Mouse (Mus musculus): ENCODE measurements around the gene Ncoa7.

Ncoa7 gene

DNA sequence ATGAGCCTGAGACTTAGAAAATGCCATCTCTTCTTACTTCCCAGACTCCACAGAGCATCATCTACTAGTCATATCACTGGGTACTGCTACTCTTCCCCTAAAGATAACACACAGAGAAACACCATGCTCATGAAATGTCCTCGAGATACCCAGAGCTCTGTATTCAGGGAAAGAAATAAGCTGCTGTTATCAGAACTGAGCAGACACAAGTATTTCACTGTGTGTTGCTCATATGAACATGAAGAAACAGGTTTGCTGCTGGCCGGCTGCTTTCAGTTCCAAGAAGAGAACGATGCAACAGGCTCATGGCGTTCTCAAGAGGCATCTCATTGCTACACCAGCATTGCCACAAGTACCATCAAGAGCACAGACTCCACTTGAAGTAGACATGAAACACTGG lies 53.3 kb downstream of the Ncoa7 start:
- no peak for DNase-seq (ENCODE audit: low read depth, low spot score)

DNA sequence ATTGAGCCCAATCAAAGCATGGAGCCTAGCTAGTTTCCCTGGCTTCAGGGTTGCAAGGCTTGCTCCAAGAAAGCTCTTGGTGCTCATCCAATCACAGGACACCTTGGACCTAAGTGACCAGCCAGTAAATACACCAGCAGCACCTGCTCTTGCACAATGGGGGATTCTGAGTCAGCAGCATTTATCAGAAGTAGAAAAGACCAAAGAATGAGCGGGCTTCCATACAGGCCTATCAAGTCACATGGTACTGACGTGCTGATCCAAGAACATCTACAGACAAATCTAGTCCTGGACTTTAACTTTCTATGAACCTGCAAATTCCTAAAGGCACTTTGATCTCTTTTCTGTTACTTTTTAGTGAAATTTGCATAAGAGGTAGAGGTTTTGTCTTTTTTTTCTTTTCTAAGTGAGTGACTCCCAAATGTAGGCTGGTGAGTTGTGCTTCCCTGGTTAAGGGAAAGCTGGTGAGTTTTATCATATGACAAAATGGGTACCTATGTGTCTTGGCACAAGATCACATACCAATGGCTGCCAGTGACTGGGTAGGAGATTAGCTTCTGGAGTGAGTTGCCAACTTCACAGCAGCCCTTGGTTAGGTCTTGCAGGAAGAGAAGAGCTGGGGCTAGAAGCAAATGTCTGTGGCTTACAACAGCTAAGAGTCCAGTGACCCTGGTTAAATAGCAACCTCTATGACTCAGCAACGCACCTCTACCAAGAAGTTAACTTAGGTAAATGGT lies 57.7 kb downstream of the Ncoa7 start:
- DNase-seq (ENCODE audit: low read depth, low spot score): peak; percentile 29

DNA sequence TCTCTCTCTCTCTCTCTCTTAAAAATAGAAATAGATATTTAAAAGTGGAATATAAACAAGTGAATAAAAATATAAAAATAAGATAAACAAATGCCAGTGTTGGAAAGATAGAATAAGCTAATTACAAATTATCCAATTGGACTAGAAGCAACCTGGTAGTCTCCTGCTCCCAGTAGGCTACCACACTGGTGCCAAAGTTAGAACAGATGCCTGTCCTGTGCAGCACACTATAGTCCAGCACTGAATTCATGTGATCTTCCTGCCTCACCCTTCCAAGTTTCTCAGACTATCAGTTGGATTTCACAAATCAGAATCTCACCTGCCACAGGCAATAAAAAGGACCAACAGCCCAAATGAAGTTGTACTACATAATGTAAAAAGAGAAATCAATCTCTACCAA lies 59.9 kb downstream of the Ncoa7 start:
- no peak for DNase-seq (ENCODE audit: low read depth, low spot score)

DNA sequence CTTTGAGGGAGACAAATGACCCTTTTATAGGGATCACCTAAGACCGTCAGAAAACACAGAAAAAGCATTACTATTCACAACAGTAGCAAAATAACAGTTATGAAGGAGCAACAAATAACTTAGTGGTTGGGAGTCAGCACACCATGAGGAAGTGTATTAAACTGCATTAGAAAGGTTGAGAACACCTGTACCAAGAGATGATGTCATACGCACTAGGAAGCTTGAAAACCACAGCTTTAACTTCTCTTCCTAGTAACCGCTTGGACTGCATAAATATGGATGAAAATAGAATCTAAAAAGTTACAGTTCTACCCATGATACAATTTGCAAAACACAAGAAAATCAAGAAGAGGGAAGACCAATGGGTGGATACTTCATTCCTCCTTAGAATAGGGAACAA lies 64.7 kb downstream of the Ncoa7 start:
- DNase-seq (ENCODE audit: low read depth, low spot score): no peak

DNA sequence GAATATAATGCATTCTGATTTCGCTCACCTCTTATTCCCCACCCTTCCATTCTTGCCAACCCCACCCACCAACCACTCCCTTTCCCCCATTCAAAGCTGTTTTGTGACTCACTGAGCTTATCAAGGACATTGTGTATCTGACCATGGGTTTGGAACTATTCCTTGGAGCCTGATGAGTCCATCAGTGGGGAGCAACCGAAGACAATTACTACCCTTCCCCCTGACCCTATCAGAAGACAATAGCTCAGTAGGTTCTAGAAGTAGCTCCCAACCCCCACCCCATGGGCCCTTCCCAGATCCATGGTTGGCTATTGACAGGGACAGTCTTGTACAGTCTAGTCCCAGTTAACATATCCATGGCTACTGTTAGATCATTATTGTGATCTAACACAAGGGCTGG lies 65.8 kb downstream of the Ncoa7 start:
- peak; percentile 99 for DNase-seq (ENCODE audit: low read depth, low spot score)

DNA sequence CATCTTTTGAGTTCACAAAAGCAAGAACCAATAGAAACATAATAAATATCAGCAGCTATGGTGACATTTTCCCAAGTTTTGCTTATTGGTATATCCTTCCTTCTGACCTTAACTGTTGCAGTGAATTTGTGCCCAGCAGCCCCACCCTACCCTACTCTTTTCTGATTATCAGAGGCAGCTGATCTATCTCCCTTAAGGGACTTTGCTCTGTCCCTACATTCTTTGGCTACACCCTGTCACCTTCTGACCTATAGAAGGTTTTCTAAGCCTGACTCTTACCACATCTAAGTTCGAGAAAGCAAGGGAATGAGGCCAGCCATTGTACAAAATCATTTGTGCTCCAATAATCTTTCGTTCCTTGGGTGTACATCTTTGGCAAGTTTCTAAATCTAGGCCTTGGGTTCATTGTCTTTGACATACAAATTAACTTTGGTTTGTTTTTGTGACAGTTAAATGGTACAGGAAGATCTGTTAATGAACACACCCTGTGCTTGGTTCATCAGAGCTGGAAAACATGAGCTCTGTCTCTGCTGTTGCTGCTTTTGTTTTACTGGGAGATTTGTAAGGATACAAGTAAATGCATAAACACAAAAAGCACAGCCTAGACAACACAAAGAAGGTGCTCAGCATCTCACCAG lies 69.9 kb downstream of the Ncoa7 start:
- peak; percentile 72 for DNase-seq (ENCODE audit: low read depth, low spot score)

DNA sequence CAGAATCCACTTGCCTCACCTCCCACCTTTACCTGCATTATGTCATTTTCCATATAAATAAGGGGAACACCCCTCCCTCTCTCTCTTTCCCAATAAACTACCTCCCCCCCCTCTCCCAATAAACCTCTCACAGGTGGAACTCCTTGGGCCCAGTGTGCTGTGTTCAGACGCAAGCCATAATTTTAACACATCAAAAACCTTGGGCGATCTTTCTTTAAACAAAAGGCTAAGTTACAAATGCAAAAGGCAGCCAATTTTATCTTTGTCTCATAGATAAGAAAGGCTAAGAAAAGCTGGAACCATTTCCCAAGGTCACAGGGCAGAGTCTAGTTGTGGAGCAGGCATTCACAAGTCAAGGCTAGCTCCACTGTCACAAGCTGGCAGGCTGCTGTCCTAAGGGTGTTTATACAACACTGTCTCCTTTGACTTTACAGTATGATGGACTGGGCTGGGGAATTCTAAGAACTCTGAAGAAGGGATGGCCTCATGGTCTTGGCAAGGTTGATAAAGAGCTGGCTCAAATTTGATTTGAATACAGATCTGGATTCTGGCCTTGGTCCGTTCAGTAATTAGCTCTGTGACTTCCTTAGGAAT lies 71.7 kb downstream of the Ncoa7 start:
- DNase-seq (ENCODE audit: low read depth, low spot score): peak; percentile 61

DNA sequence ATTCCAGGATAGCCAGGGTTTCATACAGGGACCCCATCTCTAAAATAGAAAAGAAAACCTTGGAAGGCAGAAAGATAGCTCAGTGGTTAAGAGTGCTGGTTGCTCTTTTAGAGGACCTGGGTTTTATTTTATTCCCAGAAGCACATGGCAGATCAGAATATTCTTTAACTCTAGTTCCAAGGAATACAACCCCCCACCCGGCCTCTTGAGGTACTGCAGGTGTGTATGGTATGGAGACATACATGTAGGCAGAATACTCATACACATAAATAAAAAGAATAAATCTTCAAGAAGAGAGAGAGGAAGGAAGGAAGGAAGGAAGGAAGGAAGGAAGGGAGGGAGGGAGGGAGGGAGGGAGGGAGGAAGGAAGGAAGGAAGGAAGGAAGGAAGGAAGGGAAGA lies 72.3 kb downstream of the Ncoa7 start:
- DNase-seq (ENCODE audit: low read depth, low spot score): peak; percentile 77

DNA sequence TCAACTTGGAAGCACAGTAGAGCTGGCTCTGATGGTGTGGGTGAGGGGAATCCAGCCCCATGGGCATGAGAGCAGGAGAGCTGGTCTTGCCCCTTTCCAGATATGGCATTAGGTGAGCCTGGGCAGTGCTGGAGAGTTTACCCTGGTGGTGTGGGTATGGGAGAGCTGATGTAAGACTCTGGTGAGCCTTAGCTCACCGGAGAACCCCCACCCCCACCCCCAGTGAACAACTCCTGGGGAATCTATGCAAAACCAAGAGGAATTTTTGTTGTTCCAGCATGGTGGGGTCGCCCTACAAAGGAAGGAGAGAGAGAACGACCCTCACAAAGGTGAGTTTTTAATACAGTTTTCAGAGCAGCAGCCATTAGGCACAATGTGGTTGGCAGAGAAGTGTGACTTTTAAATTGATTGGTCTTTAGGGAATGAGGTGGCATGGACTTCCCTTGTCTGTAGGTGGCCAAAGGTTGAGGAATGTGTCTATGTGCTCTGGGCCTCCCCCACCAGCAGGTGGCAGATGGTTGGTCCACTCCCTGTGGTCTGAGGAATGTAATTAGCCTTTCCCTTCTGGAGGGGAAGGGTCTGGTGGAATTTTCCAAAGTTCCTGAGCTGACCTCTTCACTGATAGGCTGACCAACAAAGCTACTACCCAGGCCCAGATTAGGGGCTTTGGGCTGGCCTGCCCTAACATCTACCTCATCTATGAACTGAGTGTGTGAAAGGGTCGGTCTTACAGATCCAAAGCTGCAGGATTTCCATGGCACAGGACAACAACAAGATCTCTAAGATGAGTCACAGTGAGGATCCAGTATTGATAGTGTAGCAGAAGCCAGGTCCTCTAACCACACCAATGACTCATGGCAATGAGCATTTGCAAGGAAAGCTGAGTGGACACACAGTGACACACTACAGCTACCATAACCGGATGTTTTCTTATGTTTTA lies 73.7 kb downstream of the Ncoa7 start:
- DNase-seq (ENCODE audit: low read depth, low spot score): peak; percentile 95

DNA sequence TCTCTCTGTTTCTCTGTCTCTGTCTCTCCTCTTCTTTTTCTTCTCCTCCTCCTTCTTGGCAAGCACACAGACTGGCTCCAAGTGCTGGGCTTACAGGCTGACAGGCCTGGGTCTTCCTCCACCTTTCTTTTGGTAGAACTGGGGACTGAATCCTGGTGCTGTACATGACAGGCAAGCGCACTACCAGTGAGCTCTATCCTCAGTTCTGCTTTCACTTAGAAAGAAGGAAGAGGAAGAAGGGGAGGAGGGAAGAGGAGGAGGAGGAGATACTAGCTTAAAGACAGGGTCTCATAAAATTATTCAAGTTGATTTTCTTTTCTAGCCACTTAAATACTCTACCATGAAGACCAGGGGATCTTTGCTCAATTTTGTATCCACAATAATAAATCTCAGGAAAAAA lies 80.1 kb downstream of the Ncoa7 start:
- no peak for DNase-seq (ENCODE audit: low read depth, low spot score)

DNA sequence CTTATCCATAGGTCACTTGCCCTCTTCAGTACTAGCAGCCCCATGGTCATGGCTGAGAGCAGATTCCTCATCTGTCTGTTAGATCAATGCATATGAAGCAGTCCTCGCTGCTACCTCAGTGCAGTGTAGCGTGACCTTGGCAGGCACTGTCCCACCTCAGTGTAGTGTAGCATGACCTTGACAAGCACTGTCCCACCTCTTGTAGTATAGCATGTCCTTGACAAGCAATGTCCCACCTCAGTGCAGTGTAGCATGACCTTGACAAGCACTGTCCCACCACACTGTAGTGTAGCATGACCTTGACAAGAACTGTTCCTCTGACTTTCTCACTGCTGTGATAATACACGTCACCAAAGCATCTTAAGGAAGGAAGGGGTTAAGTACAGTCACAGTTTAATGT lies 82.6 kb downstream of the Ncoa7 start:
- peak; percentile 42 for DNase-seq (ENCODE audit: low read depth, low spot score)

DNA sequence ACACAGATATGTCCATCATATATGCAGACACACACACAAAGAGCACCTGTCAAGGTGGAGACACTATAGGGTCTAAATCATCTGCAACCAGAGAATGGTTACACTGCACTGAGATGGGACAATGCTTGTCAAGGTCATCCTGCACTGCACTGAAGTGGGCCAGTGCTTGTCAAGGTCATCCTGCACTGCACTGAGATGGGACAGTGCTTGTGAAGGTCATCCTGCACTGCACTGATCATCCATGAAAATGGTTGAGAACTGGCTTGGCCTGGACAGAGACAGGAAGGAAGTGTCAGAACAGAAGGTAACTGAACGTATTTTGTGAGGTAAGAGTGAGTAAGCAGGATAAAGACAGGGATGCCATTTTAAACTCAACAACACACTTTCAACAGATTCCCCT lies 83.2 kb downstream of the Ncoa7 start:
- DNase-seq (ENCODE audit: low read depth, low spot score): peak; percentile 68

DNA sequence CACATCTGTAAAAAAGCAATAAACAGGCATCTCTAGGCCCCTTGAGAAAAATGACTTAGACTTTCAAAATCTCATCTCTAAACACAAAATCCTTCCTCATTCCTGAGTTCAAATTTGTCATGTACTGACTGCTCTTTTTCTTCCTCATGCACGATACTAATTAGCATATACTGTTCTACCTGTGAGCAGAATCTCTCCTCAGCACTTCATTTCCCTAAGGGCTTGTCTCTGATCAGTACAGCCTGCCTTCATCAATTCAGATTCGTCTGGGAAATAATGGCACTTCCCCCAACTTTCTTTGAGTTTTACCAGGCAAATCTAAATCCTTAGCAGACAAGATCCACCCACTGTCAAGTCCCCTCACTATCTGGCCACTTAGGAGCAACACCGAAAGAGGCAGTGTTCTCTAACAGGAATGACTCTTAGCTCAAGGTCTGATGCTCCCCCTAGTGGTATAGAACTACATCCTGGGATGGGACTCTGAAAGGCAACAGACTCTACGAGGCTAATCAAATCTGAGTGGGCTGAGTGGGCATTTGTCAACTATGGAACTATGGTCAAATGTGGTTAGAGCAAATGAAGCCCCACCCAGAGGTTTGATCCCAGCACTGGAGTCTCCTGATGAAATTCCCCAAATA lies 84.3 kb downstream of the Ncoa7 start:
- DNase-seq (ENCODE audit: low read depth, low spot score): peak; percentile 90

DNA sequence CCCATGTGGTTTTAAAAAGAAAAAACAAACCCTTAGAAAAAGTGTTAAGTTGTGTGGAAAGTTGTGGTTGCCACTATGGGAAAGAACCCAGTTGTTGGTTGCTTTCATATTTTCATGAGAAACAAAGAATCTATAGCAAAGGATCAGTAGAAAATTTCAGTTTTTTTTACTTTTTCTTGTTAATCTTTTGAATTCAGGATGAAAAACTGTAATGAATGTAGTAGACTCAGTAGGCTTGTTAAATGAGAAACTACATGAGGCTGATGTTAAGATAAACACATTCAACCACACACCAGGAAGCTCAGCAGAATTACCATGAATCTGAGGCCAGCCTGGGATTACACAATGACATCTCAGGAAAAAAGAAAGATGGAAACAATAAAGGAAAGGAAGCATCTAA lies 87.0 kb downstream of the Ncoa7 start:
- no peak for DNase-seq (ENCODE audit: low read depth, low spot score)

DNA sequence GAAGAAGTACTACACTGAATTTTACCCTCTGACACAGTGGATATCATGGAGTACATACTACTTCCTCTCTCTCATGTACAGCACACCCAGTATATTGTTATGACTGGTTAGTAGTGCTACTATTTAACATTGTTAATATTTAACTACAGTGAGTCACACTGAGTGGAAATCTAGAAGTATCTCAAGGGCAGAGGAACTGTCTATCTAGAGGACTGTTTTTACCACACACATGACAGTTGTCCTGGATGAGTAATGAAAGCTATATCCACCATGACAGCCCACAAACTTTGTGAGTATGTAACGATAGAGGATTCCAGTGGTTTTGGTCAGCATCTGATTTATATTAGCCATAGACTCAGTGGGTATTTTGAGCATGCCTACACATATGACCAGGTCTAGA lies 90.6 kb downstream of the Ncoa7 start:
- no peak for DNase-seq (ENCODE audit: low read depth, low spot score)

DNA sequence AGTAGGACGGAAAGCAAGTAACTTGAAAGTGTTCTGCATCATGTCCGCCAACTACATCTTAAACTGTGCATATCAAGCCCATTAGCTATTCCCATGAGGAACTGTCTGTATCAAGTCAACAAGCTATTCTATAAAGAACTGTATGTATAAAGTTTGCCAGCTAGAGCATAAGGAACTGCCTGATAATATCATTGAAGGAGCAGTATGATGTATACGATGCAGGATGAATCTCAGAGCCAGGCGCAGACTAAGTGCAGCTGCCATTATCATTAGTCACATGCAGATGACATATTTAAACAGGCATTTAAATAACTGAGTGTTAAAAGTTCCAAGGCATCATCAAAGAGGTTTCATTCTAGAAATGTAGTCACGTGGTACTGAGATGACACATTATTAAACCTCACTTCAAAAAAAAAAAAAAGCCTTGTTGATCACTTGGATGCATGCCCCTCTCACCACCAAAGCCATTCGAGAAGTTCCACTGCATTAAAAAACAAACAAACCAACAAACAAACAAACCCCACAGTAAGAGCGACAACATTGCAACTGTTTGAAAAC lies 93.2 kb downstream of the Ncoa7 start:
- DNase-seq (ENCODE audit: low read depth, low spot score): no peak

DNA sequence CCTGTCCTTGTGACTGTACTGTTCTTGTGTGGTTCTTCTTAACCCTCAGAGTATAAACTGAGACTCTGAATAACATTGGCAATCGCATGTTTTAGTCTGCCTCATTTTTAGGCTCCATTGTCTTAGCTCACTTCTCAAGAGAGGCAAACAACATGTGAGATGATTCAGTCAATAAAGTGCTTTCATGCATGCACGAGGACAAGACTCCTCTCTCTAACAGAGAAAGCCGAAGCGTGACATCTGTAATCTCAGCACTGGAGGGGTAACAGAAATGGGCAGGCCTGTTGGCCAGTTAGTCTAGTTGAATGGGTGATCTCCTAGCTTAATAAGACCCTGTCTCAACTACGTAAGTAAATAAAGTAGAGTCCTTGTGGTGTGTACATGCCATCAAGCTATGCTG lies 95.1 kb downstream of the Ncoa7 start:
- DNase-seq (ENCODE audit: low read depth, low spot score): no peak

DNA sequence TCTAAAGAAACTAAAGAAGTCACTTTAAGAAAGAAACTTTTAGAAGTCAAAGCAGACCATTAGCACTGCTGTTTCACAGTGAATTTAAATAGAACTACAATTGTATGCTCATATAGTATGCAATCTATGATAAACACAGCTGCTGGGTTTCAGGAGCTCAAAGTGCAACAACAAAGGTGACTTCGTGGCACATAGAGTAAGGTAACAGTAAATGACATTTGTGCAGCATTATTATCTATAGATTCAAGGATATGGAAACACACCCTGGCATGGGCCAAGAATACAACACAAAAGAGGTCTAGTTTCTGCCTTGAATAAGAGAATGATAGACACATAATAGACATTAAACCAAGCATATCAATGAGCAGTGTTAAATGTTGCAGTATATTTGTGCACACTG lies 100.5 kb downstream of the Ncoa7 start:
- DNase-seq (ENCODE audit: low read depth, low spot score): no peak

DNA sequence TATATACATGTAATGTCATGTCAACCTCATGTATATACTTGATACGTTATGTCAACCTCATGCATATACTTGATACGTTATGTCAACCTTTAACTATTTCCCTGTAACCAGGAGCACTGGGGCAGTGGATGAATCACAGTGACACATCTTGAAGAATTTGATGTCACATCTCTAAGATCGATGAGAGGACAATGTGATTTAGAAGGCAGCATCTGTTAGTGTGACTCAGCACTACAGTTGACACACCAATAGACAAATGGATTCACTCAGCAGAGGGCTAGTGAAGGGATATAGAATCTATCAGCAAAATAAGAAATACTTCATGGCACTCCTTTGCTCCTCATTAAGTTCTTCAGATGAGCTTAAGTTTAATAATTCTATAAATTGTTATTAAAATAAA lies 116.3 kb downstream of the Ncoa7 start:
- no peak for DNase-seq (ENCODE audit: low read depth, low spot score)

DNA sequence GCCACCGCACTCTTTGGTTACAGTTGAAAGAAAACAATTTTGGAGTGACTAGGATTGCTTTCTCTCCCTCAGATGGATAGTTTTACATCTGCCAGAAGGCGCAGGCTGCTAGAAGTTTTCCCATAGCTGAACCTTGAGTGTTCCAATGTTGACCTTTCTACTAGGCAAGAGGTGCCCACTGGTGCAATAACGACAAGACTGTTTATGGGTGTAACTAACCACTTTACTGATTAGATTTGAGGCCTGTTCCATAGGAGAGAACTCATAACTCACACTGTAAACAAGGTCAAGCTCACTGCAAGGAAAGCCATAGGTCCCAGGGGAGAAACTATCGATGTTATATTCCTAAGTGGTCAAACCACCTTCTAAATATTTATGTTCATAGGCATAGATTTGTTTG lies 119.7 kb downstream of the Ncoa7 start:
- DNase-seq (ENCODE audit: low read depth, low spot score): no peak

DNA sequence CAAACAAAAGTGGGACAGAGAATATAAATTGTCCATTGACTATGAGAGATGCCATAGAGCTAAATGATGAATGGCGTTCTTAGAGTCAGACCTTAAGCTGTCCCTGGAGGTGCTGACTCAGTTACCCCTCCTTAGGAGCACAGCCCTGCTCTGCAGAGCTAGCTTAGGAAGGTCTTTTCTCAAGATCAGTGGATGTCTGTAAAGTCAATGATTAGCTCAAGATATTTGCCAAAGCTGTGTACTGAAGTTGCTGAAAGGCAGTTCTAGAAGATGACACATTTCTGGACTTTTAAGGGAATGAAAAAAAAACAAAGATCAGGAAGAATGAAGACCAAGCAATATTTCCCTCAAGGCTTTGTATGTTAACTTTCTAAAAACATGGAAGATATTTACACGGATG lies 123.4 kb downstream of the Ncoa7 start:
- DNase-seq (ENCODE audit: low read depth, low spot score): no peak
